Mouse (Mus musculus) thymus, adult 2 months (tissue): ENCODE results near the gene Pik3r5. TPM values are rescaled to one million over a fixed set of nuclear protein-coding genes. Genes with fewer than 3 reads are reported as not detected.
A peak's percentile ranks its signal among the peaks of the same experiment; 100 is the strongest.

Source experiments
- DNase-seq: peaks from one replicate; pipeline ENCODE4 v3.0.0; 2021
- H3K27ac ChIP-seq: fragments of 200-500 bp; 2 replicates; pipeline ENCODE4 v1.5.1; 2012; ENCODE audit warnings: low read length, control low read depth; ENCODE audit not compliant: control insufficient read depth, insufficient read depth
- H3K27me3 ChIP-seq: fragments of 200-500 bp; 2 replicates; pipeline ENCODE4 v1.6.1; 2012; ENCODE audit warnings: mild to moderate bottlenecking, low read length, moderate library complexity, mixed read lengths; ENCODE audit not compliant: control insufficient read depth, insufficient read depth
- H3K36me3 ChIP-seq: fragments of 200-500 bp; 2 replicates; pipeline ENCODE4 v1.6.1; 2012; ENCODE audit warnings: mild to moderate bottlenecking, low read length, moderate library complexity; ENCODE audit not compliant: control insufficient read depth, insufficient read depth
- H3K4me1 ChIP-seq: fragments of 200-500 bp; replicated peaks from 2 replicates; pipeline ENCODE4 v1.6.1; 2012; ENCODE audit warnings: low read length; ENCODE audit not compliant: control insufficient read depth, insufficient read depth
- H3K4me3 ChIP-seq: fragments of 200-500 bp; 2 replicates; pipeline ENCODE4 v1.5.1; 2012; ENCODE audit warnings: mild to moderate bottlenecking, low read length, control low read depth, moderate library complexity; ENCODE audit not compliant: control insufficient read depth, insufficient read depth
- CTCF ChIP-seq: fragments of 200-500 bp; IDR thresholded peaks from 2 replicates; pipeline ENCODE4 v1.5.1; 2012; ENCODE audit warnings: mild to moderate bottlenecking, control low read depth, low read length, moderate library complexity, borderline replicate concordance; ENCODE audit not compliant: control insufficient read depth, poor library complexity, insufficient read depth; ENCODE audit errors: extremely low read depth
- POLR2A ChIP-seq: fragments of 200-500 bp; IDR thresholded peaks from 2 replicates; pipeline ENCODE4 v1.6.1; 2012; ENCODE audit warnings: mild to moderate bottlenecking, low read length, control low read depth, moderate library complexity; ENCODE audit not compliant: control insufficient read depth, poor library complexity, insufficient read depth; ENCODE audit errors: extremely low read depth
- WGBS: fragments of 180-500 bp; shearing (Covaris S2); methylation state at CpG from one replicate; pipeline ENCODE4 v1.1.7; 2018; 5-methylcytosine and 5-hydroxymethylcytosine counted together
- polyA plus RNA-seq: library from polyadenylated mRNA; depleted of rRNA; stranded (reverse); fragments of >200 nt; gene quantifications from 2 replicates; pipeline ENCODE4 v1.2.3, GENCODE M21; 2012

Gene Pik3r5
- polyA plus RNA-seq, 1 experiment, result 105 TPM

DNA sequence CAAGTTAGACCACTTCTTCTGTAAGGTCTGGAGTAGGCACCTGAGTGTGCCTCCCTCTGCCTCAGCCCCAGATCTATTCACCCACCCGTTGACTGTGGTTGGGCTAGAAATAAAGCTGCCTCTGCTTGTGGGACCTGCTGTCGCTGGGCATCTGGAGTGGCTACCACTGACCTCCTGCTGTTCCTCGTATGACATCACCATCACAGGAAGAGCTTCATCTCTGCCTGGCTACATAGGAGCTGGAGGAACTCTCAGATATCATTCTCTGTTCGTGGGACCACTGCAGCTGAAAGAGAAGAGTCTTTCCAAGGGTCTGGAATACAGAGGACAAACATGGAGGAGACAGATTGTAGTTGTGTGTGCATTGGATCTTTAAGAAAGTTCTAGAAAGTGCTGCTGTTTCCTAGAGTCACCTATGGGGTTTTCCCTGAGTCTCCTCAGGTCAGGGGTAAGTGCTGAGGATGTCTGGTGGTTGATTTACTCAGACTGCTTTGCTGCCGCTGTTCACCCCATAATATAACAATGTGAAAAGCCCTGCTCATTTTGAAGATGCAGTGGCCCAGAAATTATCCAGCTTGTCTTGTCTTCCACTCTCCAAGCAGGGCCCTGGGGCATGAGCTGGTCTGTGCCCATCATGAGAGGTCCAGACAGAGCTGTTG lies 20.0 kb downstream of the Pik3r5 start:
- no peak for DNase-seq
- no peak overlapping the region for H3K4me3 ChIP-seq
- peaks cover 48% of the 10 kb centered on the region for H3K4me1 ChIP-seq
- no peak overlapping the region for H3K27ac ChIP-seq
- no peaks in the 10 kb centered on the region; the same call in 1 of the 2 replicates for H3K36me3 ChIP-seq
- WGBS, result 18% methylated on average over 5 of the region's 5 CpGs
- TF ChIP-seq CTCF (no peak), POLR2A (no peak)
- no peaks in the 10 kb centered on the region for H3K27me3 ChIP-seq

GRCm38 (mm10) chr11:68452740-68453139 lies 20.8 kb downstream of the Pik3r5 start:
- Histone ChIP-seq H3K27ac (no peak overlapping the region), H3K36me3 (no peaks in the 10 kb centered on the region; the same call in 1 of the 2 replicates), H3K4me1 (peaks cover 44% of the 10 kb centered on the region), H3K4me3 (no peak overlapping the region), H3K27me3 (no peaks in the 10 kb centered on the region)
- TF ChIP-seq POLR2A (no peak), CTCF (no peak)
- DNase-seq, result peak; percentile 15
- WGBS, result 29% methylated on average over 8 of the region's 8 CpGs

DNA sequence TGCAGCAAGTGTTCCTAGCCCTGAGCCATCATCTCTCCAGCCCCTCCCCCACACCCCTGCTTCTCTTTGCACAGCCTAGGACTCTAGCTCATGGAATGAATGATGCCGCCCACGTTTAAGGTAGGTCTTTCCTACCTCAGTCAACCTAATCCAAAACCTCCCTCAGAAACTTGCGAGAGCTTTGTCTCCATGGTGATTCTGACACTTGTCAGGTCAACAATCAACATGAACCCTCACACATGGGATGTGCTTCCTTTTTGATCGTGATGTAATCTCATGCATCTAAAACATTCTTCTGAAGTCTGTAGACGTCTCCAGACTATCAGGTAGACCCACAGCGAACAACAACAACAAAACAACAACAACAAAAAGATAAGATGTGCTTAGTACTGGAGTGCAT lies 21.4 kb downstream of the Pik3r5 start:
- Histone ChIP-seq H3K27me3 (no peaks in the 10 kb centered on the region), H3K27ac (no peak overlapping the region), H3K4me3 (no peak overlapping the region), H3K36me3 (no peaks in the 10 kb centered on the region; the same call in 1 of the 2 replicates), H3K4me1 (peaks cover 40% of the 10 kb centered on the region)
- TF ChIP-seq POLR2A (no peak), CTCF (no peak)
- DNase-seq, result no peak
- 40% methylated on average over 6 of the region's 6 CpGs for WGBS

DNA sequence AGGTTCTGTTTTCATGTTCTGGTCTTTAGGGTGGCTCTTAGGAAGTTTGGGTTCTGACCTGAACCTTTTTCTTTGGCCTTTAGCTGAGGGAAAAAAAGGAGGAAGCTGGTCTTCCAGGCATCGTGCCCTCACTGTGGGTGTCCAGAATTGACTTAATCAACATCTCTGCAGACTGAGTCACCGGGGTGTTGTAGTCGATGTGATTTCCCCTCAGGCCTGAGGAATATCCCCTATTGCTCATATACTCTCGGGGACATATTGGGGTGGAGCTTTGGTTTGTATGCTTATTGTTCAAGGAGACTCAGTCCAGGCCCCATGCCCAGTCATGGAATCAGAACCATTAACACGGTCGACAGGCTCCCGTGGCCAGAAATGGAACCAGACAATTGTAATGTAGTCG lies 26.2 kb downstream of the Pik3r5 start:
- WGBS, result 82% methylated on average over 8 of the region's 8 CpGs
- TF ChIP-seq POLR2A, result no peak
- TF ChIP-seq CTCF, result no peak
- no peak overlapping the region for H3K4me3 ChIP-seq
- DNase-seq, result no peak
- no peak overlapping the region for H3K27ac ChIP-seq
- H3K4me1 ChIP-seq, result peaks cover 20% of the 10 kb centered on the region
- H3K36me3 ChIP-seq, result no peaks in the 10 kb centered on the region; the same call in 1 of the 2 replicates
- H3K27me3 ChIP-seq, result no peaks in the 10 kb centered on the region

GRCm38 (mm10) chr11:68459021-68459420 lies 27.1 kb downstream of the Pik3r5 start:
- H3K27me3 ChIP-seq, result no peaks in the 10 kb centered on the region
- H3K36me3 ChIP-seq, result no peaks in the 10 kb centered on the region; the same call in 1 of the 2 replicates
- TF ChIP-seq CTCF (no peak), POLR2A (no peak)
- H3K27ac ChIP-seq, result no peak overlapping the region
- DNase-seq, result no peak
- WGBS, result 93% methylated on average over 5 of the region's 5 CpGs
- H3K4me3 ChIP-seq, result no peak overlapping the region
- H3K4me1 ChIP-seq, result peaks cover 23% of the 10 kb centered on the region

DNA sequence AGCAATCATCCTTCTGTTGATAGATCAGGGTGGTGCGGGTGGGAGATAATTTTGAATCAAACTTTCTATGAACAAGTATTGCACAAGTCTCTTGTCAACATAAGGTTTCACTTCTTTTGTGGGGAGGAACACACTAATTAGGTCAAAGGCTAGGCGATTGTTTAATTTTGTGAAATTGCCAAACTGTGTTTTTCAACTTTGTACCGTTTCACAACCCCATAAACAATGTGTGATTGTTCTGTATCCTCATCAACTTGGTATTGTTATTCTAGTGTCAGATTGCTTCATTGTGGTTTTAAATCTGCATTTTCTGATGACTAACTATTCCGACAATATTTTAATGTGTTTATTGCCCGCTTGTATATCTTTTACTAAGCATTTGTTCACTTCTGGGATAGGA lies 27.6 kb downstream of the Pik3r5 start:
- H3K4me3 ChIP-seq, result no peak overlapping the region
- peaks cover 28% of the 10 kb centered on the region for H3K4me1 ChIP-seq
- no peak for DNase-seq
- no peak overlapping the region for H3K27ac ChIP-seq
- TF ChIP-seq CTCF, result no peak
- no peak for TF ChIP-seq POLR2A
- H3K36me3 ChIP-seq, result no peaks in the 10 kb centered on the region; the same call in 1 of the 2 replicates
- 93% methylated on average over 5 of the region's 5 CpGs for WGBS
- no peaks in the 10 kb centered on the region for H3K27me3 ChIP-seq
